Mouse (Mus musculus) mesoderm, embryonic 11.5 days (tissue): ENCODE measurements around the gene Trim69.
"Not testable (repeated sequence)": the region's sequence is repeated elsewhere in the genome, so short reads cannot be mapped to it uniquely, and the experiment has no call there.

Experiments used
- DNase-seq: peaks from one replicate; pipeline ENCODE4 v3.0.0-alpha.2; 2012; ENCODE audit warnings: low read depth, low spot score

Gene Trim69

DNA sequence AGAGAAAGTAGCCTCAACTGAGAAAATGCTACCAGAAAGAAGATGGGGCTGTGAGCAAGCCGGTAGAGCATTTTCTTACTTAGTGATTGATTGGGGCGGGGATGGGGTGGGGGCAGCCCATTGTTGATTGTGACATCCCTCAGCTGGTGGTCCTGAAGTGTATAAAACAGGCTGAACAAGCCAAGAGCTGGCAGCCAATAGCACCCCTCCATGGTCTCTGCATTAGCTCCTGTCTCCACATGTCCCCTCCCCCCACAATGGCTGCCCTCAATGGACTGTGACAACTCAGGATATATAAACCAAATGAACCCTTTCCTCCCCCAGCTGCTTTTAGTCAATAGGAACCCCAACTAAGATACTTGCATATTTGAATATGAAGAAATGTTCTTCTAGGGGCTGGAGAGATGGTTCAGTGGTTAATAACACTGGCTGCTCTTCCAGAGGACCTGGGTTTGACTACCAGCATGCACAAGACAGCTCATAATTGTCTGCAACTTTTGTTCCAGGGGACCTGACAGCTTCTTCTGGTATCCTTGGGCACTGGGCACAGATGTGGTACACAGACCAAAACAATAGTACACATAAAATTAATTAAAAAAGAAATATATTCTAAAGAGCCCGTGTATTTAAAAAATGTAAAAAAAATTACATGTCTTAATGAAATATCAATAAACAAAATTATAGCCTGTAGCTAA lies 50.2 kb downstream of the Trim69 start:
- no peak for DNase-seq

DNA sequence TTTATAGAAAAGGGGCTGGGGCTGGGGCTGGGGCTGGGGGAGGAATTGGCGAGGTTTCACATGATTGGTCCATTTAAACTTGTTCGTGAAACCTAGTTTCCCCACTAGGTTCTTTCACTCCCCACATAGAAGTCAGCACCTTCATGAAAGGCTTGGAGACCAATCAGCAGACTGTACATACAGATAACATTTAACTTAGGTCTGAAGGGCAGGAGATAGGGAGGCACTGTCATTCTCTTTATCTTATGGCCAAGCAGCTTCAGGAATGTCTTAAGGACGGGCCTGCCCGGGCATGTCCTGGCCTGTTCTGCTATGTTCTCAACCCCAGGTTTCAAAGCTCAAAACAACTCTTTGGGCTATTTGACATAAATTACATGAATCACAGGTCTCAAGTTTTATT lies 56.6 kb downstream of the Trim69 start:
- DNase-seq = not testable (repeated sequence)

DNA sequence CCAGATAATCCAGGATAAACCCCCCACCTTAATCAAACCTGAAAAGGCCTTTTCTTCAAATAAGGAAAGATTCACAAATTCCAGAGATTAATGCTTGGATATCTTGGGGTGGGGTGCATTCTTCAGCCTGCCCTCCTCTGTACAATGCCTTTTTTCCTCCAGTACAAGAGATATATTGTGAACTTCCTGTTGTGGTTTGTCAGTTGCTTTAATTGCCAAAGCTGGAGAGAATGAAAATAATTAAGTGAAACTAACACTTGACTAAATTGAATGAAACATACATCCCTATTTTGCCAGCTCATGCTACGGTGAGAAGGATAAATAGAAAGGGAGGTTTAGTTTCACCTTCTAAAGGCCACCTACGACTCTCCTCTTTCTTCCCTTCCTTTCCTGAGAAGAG lies 57.7 kb downstream of the Trim69 start:
- DNase-seq = no peak

DNA sequence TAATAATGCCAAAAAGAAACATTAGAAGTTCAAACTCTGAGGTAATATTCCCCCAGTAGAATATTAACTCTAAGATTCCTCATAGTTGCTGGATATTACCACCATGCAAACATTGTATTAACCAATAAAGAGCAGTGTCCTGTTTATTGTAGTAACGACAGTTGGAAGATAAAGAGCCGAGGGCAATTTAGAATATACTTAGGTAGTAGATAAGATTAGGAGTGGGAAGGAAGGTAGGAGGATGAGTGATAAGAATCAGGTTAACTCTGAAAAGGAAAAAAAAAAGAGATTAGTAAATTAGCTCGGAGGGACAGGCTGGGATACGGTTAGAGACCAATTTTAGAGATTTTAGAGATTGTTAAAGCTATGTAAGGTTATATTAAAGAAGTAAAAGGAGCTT lies 60.9 kb downstream of the Trim69 start:
- DNase-seq = no peak

DNA sequence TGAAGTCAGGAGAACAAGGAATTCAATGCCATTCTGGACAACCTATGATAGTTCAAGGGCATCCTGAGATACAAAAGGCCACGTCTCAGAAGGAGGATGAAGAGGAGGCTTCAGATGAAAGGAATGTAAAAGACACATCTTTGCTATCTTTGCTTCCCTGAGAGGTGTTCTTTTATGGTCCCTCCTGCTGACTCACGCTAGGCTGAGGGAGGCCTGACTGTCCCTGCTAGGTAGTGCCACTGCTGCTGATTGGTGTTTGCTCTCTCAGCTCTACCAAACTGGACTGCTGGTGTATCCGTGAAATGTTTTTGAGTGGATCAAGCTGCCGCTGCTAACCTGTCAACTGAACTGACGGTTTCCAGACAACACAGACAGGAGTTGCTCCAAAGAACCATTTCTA lies 61.3 kb downstream of the Trim69 start:
- DNase-seq = no peak

DNA sequence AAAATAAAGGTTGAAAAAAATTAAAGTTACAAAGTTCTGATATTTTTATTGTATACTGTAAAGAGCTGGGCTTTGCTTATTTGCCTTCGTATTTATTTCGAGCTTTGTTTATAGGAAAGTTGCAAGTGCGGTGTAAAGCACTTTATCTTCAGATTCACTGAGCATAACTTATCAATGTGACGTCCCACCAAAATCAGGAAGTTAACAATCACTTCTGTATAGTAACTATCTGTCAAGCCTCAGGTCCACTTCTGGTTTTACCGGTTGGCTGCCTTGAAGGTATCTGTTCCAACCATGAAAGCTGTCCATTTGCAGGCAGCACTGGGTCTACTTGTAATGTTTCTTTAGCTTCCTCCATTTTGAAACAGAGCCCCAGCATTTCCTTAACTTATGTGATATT lies 61.8 kb downstream of the Trim69 start:
- DNase-seq = no peak

DNA sequence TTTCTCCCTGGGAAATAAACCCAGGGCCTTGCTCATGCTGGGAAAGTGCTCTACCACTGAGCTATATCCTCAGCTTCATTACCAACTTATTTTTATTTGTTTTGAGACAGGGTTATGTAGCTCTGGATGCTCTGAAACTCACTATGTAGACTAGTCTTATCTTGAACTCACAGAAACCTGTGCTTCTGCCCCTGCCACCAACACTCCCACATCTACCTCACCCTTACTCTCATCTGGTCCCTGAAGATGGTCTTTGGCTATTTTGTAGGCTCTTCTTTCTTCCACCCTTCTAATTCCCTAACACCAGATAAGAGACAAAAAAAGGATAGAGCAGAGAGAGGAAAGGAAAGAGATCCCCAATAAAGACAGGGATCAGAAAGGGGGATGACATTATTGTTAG lies 63.2 kb downstream of the Trim69 start:
- DNase-seq = no peak
